Mouse (Mus musculus) T-helper 2 cell (primary cell): Measurements from ENCODE around the gene Col5a1.

Source experiments
- in situ Hi-C: fragments of 300-600 bp; cut with MboI, MseI; formaldehyde crosslinking; loops from one replicate; pipeline ENCODE4 v1.15.1; 2025; ENCODE audit warnings: high pct_unique_total_duplicates

Col5a1 gene

GRCm38 (mm10) chr2:27918106-27918505, 31.9 kb downstream of the Col5a1 start:
- in situ Hi-C loops = no loop called here

- in situ Hi-C loops = no loop called here
Observed at GRCm38 (mm10) chr2:27919309-27919850, 33.2 kb downstream of the Col5a1 start.

- in situ Hi-C loops = no loop called here
Observed at GRCm38 (mm10) chr2:27922053-27922452, 35.8 kb downstream of the Col5a1 start.

- in situ Hi-C loops = no loop called here
Observed at GRCm38 (mm10) chr2:27923718-27924117, 37.5 kb downstream of the Col5a1 start.

GRCm38 (mm10) chr2:27924463-27924862, 38.2 kb downstream of the Col5a1 start:
- in situ Hi-C loops = no loop called here

GRCm38 (mm10) chr2:27926478-27927165, 40.4 kb downstream of the Col5a1 start:
- in situ Hi-C loops = no loop called here

- in situ Hi-C loops = no loop called here
Observed at GRCm38 (mm10) chr2:27930471-27931015, 44.3 kb downstream of the Col5a1 start.

- in situ Hi-C loops = no loop called here
Observed at GRCm38 (mm10) chr2:27931130-27931529, 44.9 kb downstream of the Col5a1 start.

- in situ Hi-C loops = no loop called here
Observed at GRCm38 (mm10) chr2:27931971-27932370, 45.7 kb downstream of the Col5a1 start.

- in situ Hi-C loops = no loop called here
Observed at GRCm38 (mm10) chr2:27934269-27934668, 48.0 kb downstream of the Col5a1 start.

GRCm38 (mm10) chr2:27934831-27935230, 48.6 kb downstream of the Col5a1 start:
- in situ Hi-C loops = no loop called here

GRCm38 (mm10) chr2:27935441-27935840, 49.2 kb downstream of the Col5a1 start:
- in situ Hi-C loops = no loop called here

- in situ Hi-C loops = no loop called here
Observed at GRCm38 (mm10) chr2:27936607-27937191, 50.5 kb downstream of the Col5a1 start.

GRCm38 (mm10) chr2:27939433-27939832, 53.2 kb downstream of the Col5a1 start:
- in situ Hi-C loops = no loop called here

- in situ Hi-C loops = no loop called here
Observed at GRCm38 (mm10) chr2:27940144-27940543, 53.9 kb downstream of the Col5a1 start.

- in situ Hi-C loops = no loop called here
Observed at GRCm38 (mm10) chr2:27947252-27947651, 61.0 kb downstream of the Col5a1 start.

GRCm38 (mm10) chr2:27947917-27948316, 61.7 kb downstream of the Col5a1 start:
- in situ Hi-C loops = no loop called here

- in situ Hi-C loops = no loop called here
Observed at GRCm38 (mm10) chr2:27953866-27954265, 67.6 kb downstream of the Col5a1 start.

GRCm38 (mm10) chr2:27954924-27955323, 68.7 kb downstream of the Col5a1 start:
- in situ Hi-C loops = no loop called here

GRCm38 (mm10) chr2:27956751-27957150, 70.5 kb downstream of the Col5a1 start:
- in situ Hi-C loops = no loop called here

- in situ Hi-C loops = no loop called here
Observed at GRCm38 (mm10) chr2:27957184-27957583, 71.0 kb downstream of the Col5a1 start.

- in situ Hi-C loops = no loop called here
Observed at GRCm38 (mm10) chr2:27959275-27959674, 73.0 kb downstream of the Col5a1 start.

GRCm38 (mm10) chr2:27961190-27961589, 75.0 kb downstream of the Col5a1 start:
- in situ Hi-C loops = no loop called here
